Mouse (Mus musculus) kidney, postnatal 0 days (tissue): ENCODE results near the gene Golgb1. TPM values are rescaled to one million over a fixed set of nuclear protein-coding genes. Genes with fewer than 3 reads are reported as not detected.

ENCODE experiments used
- ATAC-seq: fragments of 200-750 bp; cut with Nextera tagmentation; replicated peaks from 2 replicates; pipeline ENCODE4 v1.8.0; 2017; ENCODE audit warnings: low read depth, moderate number of reproducible peaks, moderate TSS enrichment, moderate library complexity; ENCODE audit not compliant: low FRiP score
- DNase-seq: peaks from one replicate; pipeline ENCODE4 v3.0.0-alpha.2; 2016; ENCODE audit warnings: low spot score
- H3K27ac ChIP-seq: fragments of 300-500 bp; sonication (generic); 2 replicates; pipeline ENCODE4 v1.5.1; 2014; ENCODE audit warnings: mild to moderate bottlenecking
- H3K27me3 ChIP-seq: fragments of 300-500 bp; sonication (generic); 2 replicates; pipeline ENCODE4 v1.6.1; 2014; ENCODE audit warnings: low read length, mixed read lengths; ENCODE audit not compliant: insufficient read depth
- H3K36me3 ChIP-seq: fragments of 300-500 bp; sonication (generic); 2 replicates; pipeline ENCODE4 v1.6.1; 2014; ENCODE audit warnings: low read length, mixed read lengths; ENCODE audit not compliant: insufficient read depth
- H3K4me1 ChIP-seq: fragments of 300-500 bp; sonication (generic); replicated peaks from 2 replicates; pipeline ENCODE4 v1.6.1; 2014; ENCODE audit warnings: antibody characterized with exemption, low read length, mixed read lengths; ENCODE audit not compliant: insufficient read depth
- H3K4me2 ChIP-seq: fragments of 300-500 bp; sonication (generic); 2 replicates; pipeline ENCODE4 v1.6.1; 2014; ENCODE audit warnings: mild to moderate bottlenecking, low read length, moderate library complexity, mixed read lengths
- H3K4me3 ChIP-seq: fragments of 300-500 bp; sonication (generic); replicated peaks from 2 replicates; pipeline ENCODE4 v1.5.1; 2014; ENCODE audit warnings: low read depth, low read length
- H3K9ac ChIP-seq: fragments of 300-500 bp; sonication (generic); 2 replicates; pipeline ENCODE4 v1.6.1; 2014; ENCODE audit warnings: low read depth, low read length
- H3K9me3 ChIP-seq: fragments of 300-500 bp; sonication (generic); replicated peaks from 2 replicates; pipeline ENCODE4 v1.6.1; 2016; ENCODE audit warnings: low read length, inconsistent platforms, mixed read lengths
- CTCF ChIP-seq: IDR thresholded peaks from 2 replicates; pipeline ENCODE4 v1.5.1; 2016; ENCODE audit warnings: antibody characterized with exemption, low read depth, mild to moderate bottlenecking, moderate library complexity
- WGBS: fragments of 180-500 bp; shearing (Covaris S2); extraction: QIAGEN DNeasy Blood & Tissue Kit; methylation state at CpG from one replicate; pipeline ENCODE4 v1.1.7; 2014; 5-methylcytosine and 5-hydroxymethylcytosine counted together
- polyA plus RNA-seq: library from polyadenylated mRNA; unstranded; fragments of >200 nt; fragmentation: Nextera tagmentation; extraction: Ambion mirVana; gene quantifications from 2 replicates; pipeline ENCODE4 v1.2.1, GENCODE M21; 2015

Golgb1 gene
- polyA plus RNA-seq, 1 experiment from 2014 or later = 101 TPM

GRCm38 (mm10) chr16:36885912-36886311, 11.0 kb downstream of the Golgb1 start:
- Histone ChIP-seq H3K27me3 (no peaks in the 10 kb centered on the region), H3K27ac (no peak overlapping the region), H3K4me1 (no peaks in the 10 kb centered on the region), H3K4me2 (no peak overlapping the region), H3K9ac (no peak overlapping the region), H3K36me3 (peaks cover 33% of the 10 kb centered on the region), H3K4me3 (no peak overlapping the region), H3K9me3 (no peaks in the 10 kb centered on the region)
- TF ChIP-seq CTCF = no peak
- DNase-seq = no peak
- WGBS = 90% methylated on average over 11 of the region's 11 CpGs
- ATAC-seq = no peak

DNA sequence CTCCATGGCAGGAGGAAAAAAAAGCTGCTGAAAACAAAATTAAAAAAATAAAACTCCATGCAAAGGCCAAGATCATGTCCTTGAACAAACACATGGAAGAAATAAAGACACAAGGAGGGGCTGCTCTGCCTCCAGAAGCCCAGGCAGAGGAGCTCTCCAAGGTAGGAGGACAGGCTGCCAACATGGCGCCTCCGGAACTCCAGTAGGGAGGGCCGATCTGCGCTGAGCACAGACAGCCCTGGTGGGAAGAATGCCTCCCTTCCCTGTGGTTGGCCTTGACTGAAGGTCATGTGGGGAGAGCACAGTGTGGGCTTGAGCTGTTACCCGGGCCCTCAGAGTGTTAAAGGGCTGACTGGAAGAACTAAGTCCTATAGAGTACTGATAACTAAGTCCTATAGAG, 12.6 kb downstream of the Golgb1 start:
- WGBS = 83% methylated on average over 5 of the region's 5 CpGs
- no peak for DNase-seq
- peaks cover 46% of the 10 kb centered on the region for H3K36me3 ChIP-seq

DNA sequence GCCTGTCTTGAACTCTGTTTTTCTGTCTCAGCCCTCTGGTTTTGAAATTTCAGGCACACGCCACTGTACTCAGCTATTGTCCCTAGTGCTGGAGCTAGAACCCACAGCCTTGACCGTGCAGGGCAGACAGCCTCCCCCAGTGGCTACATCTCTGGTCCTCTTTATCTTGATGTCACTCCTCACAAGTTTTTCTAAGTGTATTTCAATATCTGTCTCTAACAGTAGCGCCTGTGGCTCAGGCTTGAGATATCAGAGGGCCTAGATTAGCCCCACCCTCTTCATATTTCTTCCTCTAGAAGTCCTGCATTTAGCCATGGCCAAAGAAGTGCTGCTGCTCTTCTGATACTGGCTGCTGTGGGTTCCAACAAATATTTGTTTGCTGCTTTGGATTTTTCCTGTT, 15.6 kb downstream of the Golgb1 start:
- Histone ChIP-seq H3K4me1 (no peaks in the 10 kb centered on the region), H3K27me3 (no peaks in the 10 kb centered on the region), H3K27ac (no peak overlapping the region), H3K4me2 (no peak overlapping the region), H3K9ac (no peak overlapping the region), H3K36me3 (peaks cover 63% of the 10 kb centered on the region), H3K9me3 (no peaks in the 10 kb centered on the region), H3K4me3 (no peak overlapping the region)
- 94% methylated on average over 3 of the region's 3 CpGs for WGBS
- DNase-seq = no peak
- ATAC-seq = no peak
- no peak for TF ChIP-seq CTCF

More for the DNA sequence above, 12.6 kb downstream of the Golgb1 start:
- H3K9me3 ChIP-seq = no peaks in the 10 kb centered on the region
- no peak for TF ChIP-seq CTCF
- H3K4me3 ChIP-seq = no peak overlapping the region
- ATAC-seq = no peak
- H3K27me3 ChIP-seq = no peaks in the 10 kb centered on the region
- H3K4me1 ChIP-seq = no peaks in the 10 kb centered on the region
- no peak overlapping the region for H3K4me2 ChIP-seq
- H3K9ac ChIP-seq = no peak overlapping the region
- H3K27ac ChIP-seq = no peak overlapping the region

GRCm38 (mm10) chr16:36891415-36891814, 16.5 kb downstream of the Golgb1 start:
- no peak overlapping the region for H3K27ac ChIP-seq
- H3K4me3 ChIP-seq = no peak overlapping the region
- no peak overlapping the region for H3K9ac ChIP-seq
- peaks cover 62% of the 10 kb centered on the region for H3K36me3 ChIP-seq
- ATAC-seq = no peak
- 90% methylated on average over 4 of the region's 4 CpGs for WGBS
- H3K4me2 ChIP-seq = no peak overlapping the region
- TF ChIP-seq CTCF = no peak
- H3K4me1 ChIP-seq = no peaks in the 10 kb centered on the region
- no peaks in the 10 kb centered on the region for H3K27me3 ChIP-seq
- DNase-seq = no peak
- H3K9me3 ChIP-seq = no peaks in the 10 kb centered on the region

DNA sequence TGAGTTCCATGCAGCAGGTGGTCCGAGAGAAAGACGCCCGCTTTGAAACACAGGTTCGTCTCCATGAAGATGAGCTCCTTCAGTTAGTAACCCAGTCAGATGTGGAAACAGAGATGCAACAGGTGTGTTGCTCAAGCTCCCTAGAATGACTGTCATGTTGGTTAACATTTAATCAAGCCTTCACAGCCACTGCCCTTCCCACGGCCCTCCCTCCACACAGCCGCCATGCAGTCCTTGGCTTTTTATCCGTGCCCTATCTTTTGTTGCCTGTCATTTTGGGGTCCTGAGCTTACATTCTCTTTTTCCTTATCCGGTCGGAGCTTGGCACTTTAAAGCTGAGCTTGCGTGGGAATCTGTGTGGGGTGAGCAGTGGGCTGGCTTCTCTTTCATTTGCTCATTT, 18.4 kb downstream of the Golgb1 start:
- no peaks in the 10 kb centered on the region for H3K4me1 ChIP-seq
- H3K9ac ChIP-seq = no peak overlapping the region
- H3K9me3 ChIP-seq = no peaks in the 10 kb centered on the region
- no peak for TF ChIP-seq CTCF
- no peak for DNase-seq
- 84% methylated on average over 10 of the region's 10 CpGs for WGBS
- peaks cover 63% of the 10 kb centered on the region for H3K36me3 ChIP-seq
- no peak overlapping the region for H3K4me3 ChIP-seq
- H3K27ac ChIP-seq = no peak overlapping the region
- no peaks in the 10 kb centered on the region for H3K27me3 ChIP-seq
- no peak overlapping the region for H3K4me2 ChIP-seq
- ATAC-seq = no peak

DNA sequence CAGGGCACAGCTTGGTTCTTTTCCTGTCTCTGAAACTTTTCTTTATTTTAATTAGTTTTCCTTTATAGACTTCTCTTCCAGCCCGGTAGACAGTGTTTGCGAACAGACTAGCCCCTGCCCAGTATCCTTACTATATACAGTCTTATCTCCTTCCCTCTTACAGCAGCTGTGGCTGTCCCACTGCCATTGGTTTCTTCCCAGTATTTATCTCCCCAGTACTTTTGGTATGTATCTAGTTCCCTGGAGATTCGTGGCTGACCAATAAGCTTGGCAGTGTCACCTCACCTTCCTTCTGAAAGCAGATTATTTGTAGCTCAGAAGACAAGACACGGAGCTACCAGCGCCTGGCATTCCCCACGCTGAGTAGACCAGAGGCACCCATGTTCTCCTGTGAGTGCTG, 21.8 kb downstream of the Golgb1 start:
- Histone ChIP-seq H3K27me3 (no peaks in the 10 kb centered on the region), H3K9ac (no peak overlapping the region), H3K9me3 (no peaks in the 10 kb centered on the region), H3K4me1 (no peaks in the 10 kb centered on the region), H3K27ac (no peak overlapping the region), H3K4me2 (no peak overlapping the region), H3K36me3 (peaks cover 61% of the 10 kb centered on the region), H3K4me3 (no peak overlapping the region)
- no peak for TF ChIP-seq CTCF
- WGBS = 93% methylated on average over 6 of the region's 6 CpGs
- ATAC-seq = no peak
- DNase-seq = no peak

DNA sequence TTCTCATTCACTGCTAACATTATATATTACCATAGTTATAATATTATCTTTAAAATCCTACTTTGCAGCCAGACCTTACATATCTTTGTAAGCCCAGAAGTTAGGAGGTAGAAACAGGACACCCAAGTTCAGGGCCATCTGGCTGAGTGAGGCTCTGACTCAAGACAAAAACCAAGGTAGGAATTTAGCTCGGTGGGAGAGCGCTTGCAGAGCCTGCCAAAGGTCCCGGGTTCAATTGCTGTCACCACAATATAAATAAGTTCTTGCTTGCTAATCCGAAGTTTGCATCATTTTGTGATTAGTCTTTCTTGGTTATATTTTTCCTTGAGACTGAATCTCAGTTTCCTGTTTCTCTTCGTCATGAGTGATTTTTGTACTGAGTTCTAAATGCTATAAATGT, 28.2 kb downstream of the Golgb1 start:
- H3K27me3 ChIP-seq = no peaks in the 10 kb centered on the region
- 85% methylated on average over 5 of the region's 5 CpGs for WGBS
- H3K4me2 ChIP-seq = no peak overlapping the region
- H3K36me3 ChIP-seq = peaks cover 30% of the 10 kb centered on the region
- H3K9ac ChIP-seq = no peak overlapping the region
- no peak for ATAC-seq
- H3K9me3 ChIP-seq = no peaks in the 10 kb centered on the region
- no peak overlapping the region for H3K27ac ChIP-seq
- no peak overlapping the region for H3K4me3 ChIP-seq
- H3K4me1 ChIP-seq = no peaks in the 10 kb centered on the region
- no peak for DNase-seq
- no peak for TF ChIP-seq CTCF
